Mouse (Mus musculus) layer of hippocampus, postnatal 10 days (tissue): Measurements from ENCODE around the gene Gm16181. TPM values are rescaled to one million over a fixed set of nuclear protein-coding genes. Genes with fewer than 3 reads are reported as not detected.
A peak's percentile ranks its signal among the peaks of the same experiment; 100 is the strongest.
"Not testable (repeated sequence)": the region's sequence is repeated elsewhere in the genome, so short reads cannot be mapped to it uniquely, and the experiment has no call there.

ENCODE experiments used
- DNase-seq, 2 experiments: peaks; one replicate each; pipeline ENCODE4 v3.0.0; 2021; ENCODE audit warnings: low spot score in 2 of 2
- total RNA-seq, 2 experiments: library from RNA; stranded (reverse); gene quantifications; 2 replicates each; pipeline ENCODE4 v1.2.3; 2021

Gm16181 gene
- total RNA-seq, 2 experiments from 2014 or later: not detected

- DNase-seq: no peak
These were observed 6.0 kb downstream of the Gm16181 start for GRCm38 (mm10) chr17:35226561-35227046.

GRCm38 (mm10) chr17:35231022-35231421 lies 10.4 kb downstream of the Gm16181 start:
- no peak for DNase-seq

- DNase-seq: peak; percentile 91 to 92
These were observed 11.4 kb downstream of the Gm16181 start for GRCm38 (mm10) chr17:35232043-35232442.

DNA sequence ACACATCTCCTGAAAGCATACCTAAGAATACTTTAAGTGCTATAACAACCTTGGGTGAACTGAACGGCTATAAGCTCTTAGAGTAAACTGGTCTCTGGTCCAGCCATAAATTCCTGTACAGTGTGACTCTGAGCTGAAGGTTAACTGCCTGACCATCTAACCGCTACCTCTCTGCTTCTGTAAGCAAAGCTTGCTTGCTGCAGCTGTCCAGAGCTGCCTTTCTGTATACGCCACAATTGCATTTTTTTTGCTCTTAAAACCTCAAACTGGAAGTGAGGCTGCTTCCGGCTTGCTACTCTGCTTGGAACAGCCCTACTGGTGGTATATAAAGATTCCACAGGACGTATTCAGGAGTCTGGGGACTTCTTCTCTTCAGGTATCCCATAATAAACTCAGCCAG lies 12.0 kb downstream of the Gm16181 start:
- no peak for DNase-seq

GRCm38 (mm10) chr17:35233114-35233980 lies 12.7 kb downstream of the Gm16181 start, which contains the start of gene Atp6v1g2:
Gene Atp6v1g2 (plus strand): TSS chr17:35233660.
- no peak for DNase-seq

DNA sequence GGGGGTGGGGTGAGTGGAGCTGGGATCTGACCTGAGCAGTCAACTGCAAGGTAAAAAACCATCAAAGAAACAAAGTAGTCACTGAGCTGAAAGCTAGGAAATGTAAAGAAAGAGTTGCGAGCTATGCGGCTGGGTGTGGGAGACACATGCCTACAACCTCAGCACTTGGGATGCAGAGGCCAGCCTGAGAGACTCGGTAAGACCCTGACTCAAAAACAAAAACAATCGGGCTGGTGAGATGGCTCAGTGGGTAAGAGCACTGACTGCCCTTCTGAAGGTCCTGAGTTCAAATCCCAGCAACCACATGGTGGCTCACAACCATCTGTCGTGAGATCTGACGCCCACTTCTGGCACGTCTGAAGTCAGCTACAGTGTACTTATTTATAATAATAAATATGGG lies 13.5 kb downstream of the Gm16181 start:
- DNase-seq: not testable (repeated sequence)

- no peak for DNase-seq
These were observed 14.3 kb downstream of the Gm16181 start for GRCm38 (mm10) chr17:35234903-35235302.

DNA sequence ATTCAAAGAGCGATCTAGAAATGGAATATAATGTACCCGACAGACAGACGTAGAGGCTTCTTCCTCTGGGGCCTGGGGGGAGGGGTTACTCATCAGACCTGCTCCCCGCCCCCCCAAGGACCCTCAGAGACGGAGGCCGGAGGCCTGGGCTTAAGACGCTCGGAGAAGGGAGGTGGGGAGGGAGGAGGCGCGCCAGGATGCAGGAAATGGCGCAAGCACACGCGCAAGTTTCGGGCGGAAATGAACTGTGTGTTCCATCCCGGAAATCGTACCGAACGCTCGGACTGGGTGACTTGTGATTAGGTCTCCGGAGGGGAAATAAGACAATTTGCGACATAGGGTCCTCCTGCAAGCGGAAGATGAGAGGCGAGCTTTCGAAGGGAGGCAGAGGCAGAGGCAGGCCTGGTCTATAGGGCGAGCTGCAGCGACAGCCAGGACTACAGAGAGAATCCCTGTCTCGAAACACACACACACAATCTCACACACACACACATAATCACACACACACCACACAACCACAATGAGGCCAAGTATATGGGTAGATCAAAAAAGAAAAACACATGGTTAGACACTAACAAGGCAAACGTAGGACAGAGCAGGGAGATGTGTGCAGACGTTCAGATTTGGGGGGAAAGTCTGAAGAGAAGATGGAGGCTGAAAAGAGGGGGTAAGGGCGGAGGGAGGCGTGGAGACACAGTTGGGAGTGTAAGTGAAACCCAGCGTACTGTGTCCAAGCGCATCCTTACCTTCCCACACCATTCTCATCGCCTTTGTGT lies 15.2 kb downstream of the Gm16181 start, which contains the start of gene Nfkbil1:
Gene Nfkbil1 (minus strand): TSS at position 179 of the 776 bp plus-strand sequence.
- DNase-seq: peak; percentile 85 to 91

DNA sequence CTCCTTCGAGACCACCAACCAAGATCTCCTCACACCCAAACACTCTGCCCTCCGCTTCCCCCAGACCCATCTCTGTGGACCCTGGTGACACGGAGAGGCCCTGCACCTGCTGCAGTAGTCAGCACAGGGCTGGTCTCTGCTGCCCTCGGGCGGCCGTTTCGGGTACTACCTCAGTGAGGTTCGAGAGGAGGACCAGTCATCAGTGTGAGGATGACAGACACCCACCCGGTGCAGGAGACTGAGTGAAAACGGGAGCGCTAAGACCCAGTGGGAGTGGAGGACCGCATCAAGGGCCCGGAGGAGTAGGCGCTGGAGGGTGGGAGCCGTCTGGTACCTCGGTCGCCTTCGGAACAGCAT lies 15.7 kb downstream of the Gm16181 start:
- DNase-seq: peak; percentile 100

- DNase-seq: no peak
These were observed 16.4 kb downstream of the Gm16181 start for GRCm38 (mm10) chr17:35236996-35237395.

- DNase-seq: no peak
These were observed 16.9 kb downstream of the Gm16181 start for GRCm38 (mm10) chr17:35237504-35237903.

DNA sequence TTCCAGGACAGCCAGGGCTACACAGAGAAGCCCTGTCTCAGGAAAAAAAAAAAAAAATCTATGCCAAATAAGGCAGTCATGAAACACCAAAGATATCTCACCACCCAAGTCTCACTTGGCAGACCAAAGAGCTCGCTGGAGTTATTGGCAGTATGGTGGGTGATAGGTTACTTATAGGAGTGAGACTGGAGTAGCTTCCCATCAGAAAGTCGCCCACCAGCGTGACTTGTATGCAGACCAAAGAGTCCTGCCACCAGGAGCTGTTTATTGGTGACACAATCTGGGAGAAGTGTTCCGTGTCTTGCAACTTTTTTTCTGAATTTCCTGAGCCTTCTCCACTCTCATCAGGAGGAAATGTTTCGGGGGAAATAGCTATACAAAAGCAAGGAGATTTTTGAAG lies 19.1 kb downstream of the Gm16181 start:
- no peak for DNase-seq

DNA sequence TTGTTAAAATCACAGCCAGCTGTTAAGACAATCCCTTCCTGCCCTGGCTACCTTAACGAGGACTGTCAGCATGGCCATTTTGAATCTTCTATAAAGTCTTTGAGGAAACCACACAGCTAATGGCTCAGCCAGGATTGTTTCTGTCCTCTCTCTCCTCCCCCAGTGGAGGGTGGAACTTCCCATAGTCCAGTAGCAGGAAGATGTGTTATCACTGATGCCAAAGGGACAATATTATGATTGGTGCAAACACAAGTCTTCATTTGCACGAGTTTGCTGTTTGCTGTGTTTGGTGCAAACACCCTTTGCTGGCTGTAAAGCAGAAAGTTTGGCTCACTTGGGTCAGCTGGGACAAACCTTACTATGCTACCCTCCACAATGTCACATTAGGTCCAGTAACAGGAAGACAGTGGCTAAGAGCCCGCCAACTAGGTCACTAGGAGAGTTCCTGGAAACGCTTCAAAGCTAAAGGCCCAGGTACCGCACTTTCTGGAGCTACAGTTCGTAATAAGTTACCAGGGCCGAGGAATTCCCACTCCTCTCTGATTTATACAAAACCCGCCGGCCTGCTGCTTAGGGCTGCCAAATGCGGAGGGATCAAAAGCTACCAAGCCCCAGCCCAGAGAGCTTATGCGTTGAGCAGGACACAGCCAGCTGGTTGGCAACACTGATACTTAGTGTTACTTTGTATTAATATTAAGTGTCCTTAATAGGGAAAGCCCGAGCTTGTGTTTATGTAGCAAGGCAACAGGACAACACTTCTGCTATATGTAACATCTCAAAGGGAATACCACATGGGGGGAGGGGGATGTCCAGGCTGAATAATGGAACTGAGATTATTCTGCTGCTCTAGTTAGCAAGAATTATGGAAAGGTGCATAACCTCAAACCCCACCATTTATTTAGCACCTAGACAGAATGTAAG lies 20.0 kb downstream of the Gm16181 start:
- no peak for DNase-seq

DNA sequence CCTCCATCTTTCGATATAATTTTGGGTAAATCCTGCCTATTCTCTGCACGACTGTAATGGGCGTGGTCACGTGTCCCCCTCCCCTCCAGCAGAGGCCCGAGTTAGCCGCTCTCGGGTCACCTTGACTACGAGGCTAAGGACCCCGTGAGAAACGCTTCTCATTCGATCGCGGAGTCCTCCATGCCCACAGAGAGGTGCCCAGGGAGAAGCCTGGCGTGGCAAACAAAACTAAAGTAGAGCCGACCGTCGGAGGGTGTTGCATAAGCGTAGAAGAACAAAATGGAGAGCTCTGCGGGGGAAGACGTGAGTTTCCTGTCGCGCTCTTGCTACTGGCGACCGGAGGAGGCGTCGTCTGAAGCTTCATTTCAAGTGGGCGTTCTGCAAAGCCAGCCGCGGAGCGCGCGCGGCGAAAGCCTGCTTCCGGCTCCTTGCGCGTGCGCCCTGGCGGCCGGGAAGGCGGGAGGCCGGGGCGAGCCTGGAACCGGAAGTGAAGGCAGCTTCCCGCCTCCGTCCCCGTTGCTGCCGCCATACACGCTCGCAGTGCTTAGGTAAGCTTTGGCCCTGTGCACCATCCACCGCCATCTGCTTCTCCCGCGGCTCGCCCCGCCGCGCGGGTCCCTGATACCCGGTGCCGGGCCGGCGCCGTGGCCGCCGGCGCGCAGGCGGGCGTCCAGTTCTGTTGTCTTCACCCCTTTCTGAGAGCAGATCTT lies 20.8 kb downstream of the Gm16181 start, which contains the start of gene Ddx39b:
Gene Ddx39b (plus strand): TSS at position 442 of the 710 bp plus-strand sequence.
- DNase-seq: peak; percentile 94 to 97

- DNase-seq: peak; percentile 55 to 66
These were observed 21.6 kb downstream of the Gm16181 start for GRCm38 (mm10) chr17:35242015-35242941.

GRCm38 (mm10) chr17:35243086-35243485 lies 22.5 kb downstream of the Gm16181 start:
- DNase-seq: peak in 1 of 2 experiments; percentile 61

- no peak for DNase-seq
These were observed 24.4 kb downstream of the Gm16181 start for GRCm38 (mm10) chr17:35244999-35245398.

- DNase-seq: peak in 1 of 2 experiments; percentile 32
These were observed 25.3 kb downstream of the Gm16181 start for GRCm38 (mm10) chr17:35245731-35246623.
